Mouse (Mus musculus): Measurements from ENCODE around the gene Slc25a31.

The Slc25a31 gene

GRCm38 (mm10) chr3:40719022-40719421 lies 10.4 kb downstream of the Slc25a31 start:
- no peak for DNase-seq (ENCODE audit: inconsistent ontology term)

DNA sequence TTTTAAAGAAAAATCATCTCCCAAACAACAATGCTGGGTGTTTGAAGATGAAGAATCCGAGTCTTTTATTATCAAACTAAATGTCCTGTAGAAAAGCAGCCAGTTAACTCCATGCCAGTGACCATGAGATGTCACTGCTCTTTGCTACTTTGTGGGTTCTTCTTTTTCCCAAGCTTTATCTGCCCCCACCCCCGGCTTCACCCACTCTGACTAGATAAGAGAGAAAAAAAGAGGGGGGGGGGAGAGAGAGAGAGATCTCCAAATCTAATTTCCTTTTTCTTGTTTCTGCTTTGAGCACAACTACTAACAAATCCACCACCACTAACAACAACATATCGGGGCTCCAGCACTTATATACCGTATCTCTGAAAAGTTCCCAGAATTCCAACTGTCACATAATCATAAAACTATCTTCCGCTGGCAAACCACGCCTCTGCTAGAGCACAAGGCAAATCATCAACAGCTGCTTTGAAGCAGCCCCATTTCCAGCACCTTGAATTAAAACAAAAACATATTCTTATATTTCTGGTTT lies 29.8 kb downstream of the Slc25a31 start:
- DNase-seq (ENCODE audit: inconsistent ontology term) = no peak

GRCm38 (mm10) chr3:40744024-40744835 lies 35.6 kb downstream of the Slc25a31 start, which contains the start of gene Hspa4l:
TSS of gene Hspa4l (plus strand) at chr3:40744495.
- DNase-seq (ENCODE audit: inconsistent ontology term) = no peak

- DNase-seq (ENCODE audit: inconsistent ontology term) = peak; percentile 97
These were observed 36.4 kb downstream of the Slc25a31 start for GRCm38 (mm10) chr3:40744836-40745660.

- peak; percentile 82 for DNase-seq (ENCODE audit: inconsistent ontology term)
These were observed 37.2 kb downstream of the Slc25a31 start for GRCm38 (mm10) chr3:40745661-40746547.

DNA sequence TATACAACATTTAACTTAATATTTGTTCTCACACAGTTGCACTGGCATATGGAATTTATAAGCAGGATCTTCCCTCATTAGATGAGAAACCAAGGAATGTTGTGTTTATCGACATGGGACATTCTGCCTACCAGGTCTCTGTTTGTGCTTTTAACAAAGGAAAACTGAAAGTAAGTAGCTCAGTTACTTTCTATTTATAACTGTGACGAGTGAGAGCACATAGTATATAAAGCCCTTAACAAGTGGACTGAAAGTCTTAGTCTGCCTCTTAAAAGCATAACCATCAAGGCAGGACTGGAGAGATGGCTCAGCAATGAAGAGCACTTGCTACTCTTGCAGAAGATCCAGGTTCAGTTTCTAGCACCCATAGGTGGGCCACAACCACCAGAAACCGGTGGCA lies 52.1 kb downstream of the Slc25a31 start:
- no peak for DNase-seq (ENCODE audit: inconsistent ontology term)

DNA sequence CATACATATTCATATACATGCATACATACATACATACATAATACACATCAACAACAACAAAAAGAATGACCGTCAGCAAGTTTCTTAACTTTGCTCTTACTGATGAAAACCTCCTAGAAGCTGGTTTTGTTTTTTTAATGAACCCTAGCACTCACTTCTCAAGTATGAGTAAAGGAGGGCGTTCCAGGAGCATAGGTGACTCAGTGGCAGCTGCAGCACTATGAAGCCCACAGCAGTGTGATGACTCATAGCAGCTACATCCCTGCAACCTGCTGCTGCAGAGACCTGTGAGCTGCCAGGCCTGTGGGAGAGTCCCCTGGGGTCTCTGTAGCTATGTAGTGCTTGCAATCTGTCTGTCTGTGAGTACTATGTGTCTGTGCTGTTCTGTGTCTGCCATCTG lies 52.7 kb downstream of the Slc25a31 start:
- DNase-seq (ENCODE audit: inconsistent ontology term) = peak; percentile 7

All from Muller cell, postnatal 12 days (primary cell).